Mouse (Mus musculus) liver, embryonic 14.5 days (tissue): Measurements from ENCODE around the gene Srgap1.

Experiments
- CTCF ChIP-seq: IDR thresholded peaks from 2 replicates; pipeline ENCODE4 v1.5.1; 2016; ENCODE audit warnings: antibody characterized with exemption, low read depth, control low read depth
- EP300 ChIP-seq: IDR thresholded peaks from 2 replicates; pipeline ENCODE4 v1.6.1; 2016; ENCODE audit warnings: antibody characterized with exemption, low read depth

DNA sequence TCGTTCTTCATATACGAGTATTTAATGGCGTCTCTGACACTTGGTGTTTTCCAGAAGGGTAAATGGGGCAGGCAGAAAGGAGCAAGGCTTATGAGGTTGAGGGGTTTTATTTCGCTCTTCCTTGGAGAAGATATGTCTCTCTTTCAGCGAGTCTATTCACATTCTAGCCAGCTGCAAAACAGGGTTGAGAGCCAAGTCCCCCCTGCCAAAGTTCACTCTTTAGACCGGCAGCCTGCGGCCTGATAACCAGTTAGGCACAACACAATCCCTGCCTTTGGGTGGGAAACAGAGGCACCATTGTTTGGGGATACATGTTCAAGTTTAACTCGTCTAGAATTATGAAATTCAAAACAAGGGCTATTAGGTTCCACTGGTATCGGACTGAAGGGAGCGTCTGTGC is 83.0 kb downstream of the Srgap1 start:
- no peak for TF ChIP-seq EP300
- no peak for TF ChIP-seq CTCF
